Mouse (Mus musculus): ENCODE data around the gene Ccdc28b. TPM values are rescaled to one million over a fixed set of nuclear protein-coding genes. Genes with fewer than 3 reads are reported as not detected.

Ccdc28b gene
- polyA plus RNA-seq, 1 experiment from 2014 or later: 65.8 TPM

- H3K27me3 ChIP-seq (ENCODE audit: control insufficient read depth, insufficient read depth, low read depth, low read length): no peaks in the 10 kb centered on the region
- WGBS: 83% methylated on average over 6 of the region's 6 CpGs
- no peaks in the 10 kb centered on the region for H3K9me3 ChIP-seq (ENCODE audit: control insufficient read depth, low read length)
- H3K9ac ChIP-seq (ENCODE audit: low read length): no peak overlapping the region
- no peak for ATAC-seq (ENCODE audit: low read depth)
- no peak overlapping the region for H3K4me3 ChIP-seq (ENCODE audit: low read length)
- H3K4me1 ChIP-seq (replicated peaks; ENCODE audit: control insufficient read depth, insufficient read depth, low read length): no peaks in the 10 kb centered on the region
- H3K36me3 ChIP-seq (ENCODE audit: control insufficient read depth, insufficient read depth, low read length): no peaks in the 10 kb centered on the region
- H3K27ac ChIP-seq (ENCODE audit: low read length): no peak overlapping the region
- H3K4me2 ChIP-seq (ENCODE audit: low read depth, low read length): no peak overlapping the region
These were observed 53.7 kb downstream of the Ccdc28b start for GRCm38 (mm10) chr4:129570028-129570427.

Other genes starting within 250 kb of the Ccdc28b start
- 21.7 and 22.0 TPM in 2 replicates for gene Zbtb8a, start 245.8 kb downstream of the Ccdc28b start, polyA plus RNA-seq (2015; fragmentation: Nextera tagmentation; extraction: Ambion mirVana)
- gene Zbtb8b, start 183.1 kb downstream of the Ccdc28b start, polyA plus RNA-seq (2015; fragmentation: Nextera tagmentation; extraction: Ambion mirVana): 2.7 and 4.1 TPM in 2 replicates
- gene Bsdc1, start 162.4 kb downstream of the Ccdc28b start, polyA plus RNA-seq (2015; fragmentation: Nextera tagmentation; extraction: Ambion mirVana): 25.5 and 29.2 TPM in 2 replicates
- not detected in 2 replicates for gene Tssk3, start 132.9 kb downstream of the Ccdc28b start, polyA plus RNA-seq (2015; fragmentation: Nextera tagmentation; extraction: Ambion mirVana)
- not detected in 2 replicates for gene Fam229a, start 132.8 kb downstream of the Ccdc28b start, polyA plus RNA-seq (2015; fragmentation: Nextera tagmentation; extraction: Ambion mirVana)
- gene Marcksl1, start 110.4 kb downstream of the Ccdc28b start, polyA plus RNA-seq (2015; fragmentation: Nextera tagmentation; extraction: Ambion mirVana): 506 and 544 TPM in 2 replicates
- 243 and 247 TPM in 2 replicates for gene Hdac1, start 81.2 kb downstream of the Ccdc28b start, polyA plus RNA-seq (2015; fragmentation: Nextera tagmentation; extraction: Ambion mirVana)
- gene Lck, start 50.3 kb downstream of the Ccdc28b start, polyA plus RNA-seq (2015; fragmentation: Nextera tagmentation; extraction: Ambion mirVana): 10.7 and 26.5 TPM in 2 replicates
- gene Fam167b, start 45.4 kb downstream of the Ccdc28b start, polyA plus RNA-seq (2015; fragmentation: Nextera tagmentation; extraction: Ambion mirVana): 5.3 and 6.3 TPM in 2 replicates
- gene Eif3i, start 23.3 kb downstream of the Ccdc28b start, polyA plus RNA-seq (2015; fragmentation: Nextera tagmentation; extraction: Ambion mirVana): 229 and 231 TPM in 2 replicates
- 190 and 198 TPM in 2 replicates for gene Tmem234, start 23.3 kb downstream of the Ccdc28b start, polyA plus RNA-seq (2015; fragmentation: Nextera tagmentation; extraction: Ambion mirVana)
- gene Dcdc2b, start 9.7 kb downstream of the Ccdc28b start, polyA plus RNA-seq (2015; fragmentation: Nextera tagmentation; extraction: Ambion mirVana): 3.8 TPM in 2 replicates
- gene Iqcc, start 4.8 kb downstream of the Ccdc28b start, polyA plus RNA-seq (2015; fragmentation: Nextera tagmentation; extraction: Ambion mirVana): 29.3 and 29.7 TPM in 2 replicates
- gene Txlna, start 17.1 kb upstream of the Ccdc28b start, polyA plus RNA-seq (2015; fragmentation: Nextera tagmentation; extraction: Ambion mirVana): 80.4 and 82.6 TPM in 2 replicates
- gene Kpna6, start 48.8 kb upstream of the Ccdc28b start, polyA plus RNA-seq (2015; fragmentation: Nextera tagmentation; extraction: Ambion mirVana): 15.8 and 18.2 TPM in 2 replicates
- gene Tmem39b, start 72.9 kb upstream of the Ccdc28b start, polyA plus RNA-seq (2015; fragmentation: Nextera tagmentation; extraction: Ambion mirVana): 10.5 and 13.4 TPM in 2 replicates
- 84.3 and 93.1 TPM in 2 replicates for gene Khdrbs1, start 118.4 kb upstream of the Ccdc28b start, polyA plus RNA-seq (2015; fragmentation: Nextera tagmentation; extraction: Ambion mirVana)
- 302 and 330 TPM in 2 replicates for gene Ptp4a2, start 187.3 kb upstream of the Ccdc28b start, polyA plus RNA-seq (2015; fragmentation: Nextera tagmentation; extraction: Ambion mirVana)

Data from lung, embryonic 16.5 days (tissue).